Mouse (Mus musculus) adrenal gland (tissue): ENCODE measurements around the gene Acvr1.

ENCODE experiments used
- intact Hi-C: fragments of 180-260 bp; cut with DNase I; formaldehyde crosslinking; loops from one replicate; pipeline ENCODE4 v1.15.1; 2025

The Acvr1 gene

DNA sequence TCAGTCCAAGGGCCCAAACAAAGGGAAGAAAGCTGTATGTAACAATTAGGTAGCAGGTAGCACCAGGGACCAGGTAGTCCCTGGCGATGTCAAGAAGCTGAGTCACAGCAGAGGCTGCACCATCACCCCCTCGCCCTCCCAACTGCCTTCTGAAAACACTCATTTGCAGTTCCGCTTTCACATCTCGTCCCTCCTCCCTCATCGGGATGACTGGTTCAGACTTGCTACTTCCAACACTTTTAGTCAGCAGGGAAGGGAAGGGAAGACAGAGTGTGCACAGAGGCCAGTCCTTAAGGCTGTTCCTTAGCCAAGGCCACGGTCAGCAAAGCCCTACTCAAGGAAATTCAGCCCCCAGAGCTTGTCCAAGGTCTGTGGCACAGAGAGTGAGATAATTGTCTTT, 86.2 kb downstream of the Acvr1 start:
- intact Hi-C loops: no loop called here

- intact Hi-C loops: loop anchor here (5.0 kb wide), 1 partner anchor 88 kb away; the partner anchor contains the start of genes Acvr1 and Upp2
These were observed 87.4 kb downstream of the Acvr1 start for GRCm38 (mm10) chr2:58479536-58479935.

GRCm38 (mm10) chr2:58478144-58478543, 88.8 kb downstream of the Acvr1 start:
- intact Hi-C loops: loop anchor here (5.0 kb wide), 1 partner anchor 89 kb away; the partner anchor contains the start of genes Acvr1 and Upp2

GRCm38 (mm10) chr2:58476956-58477715, 89.8 kb downstream of the Acvr1 start:
- intact Hi-C loops: loop anchor here (5.0 kb wide), 1 partner anchor 90 kb away; the partner anchor contains the start of genes Acvr1 and Upp2

- intact Hi-C loops: loop anchor here (2.0 to 5.0 kb wide), 2 partner anchors 92 to 193 kb away; partner anchors contain the start of genes Acvr1 and Upp2
These were observed 91.4 kb downstream of the Acvr1 start for GRCm38 (mm10) chr2:58475578-58475977.

- intact Hi-C loops: no loop called here
These were observed 96.7 kb downstream of the Acvr1 start for GRCm38 (mm10) chr2:58470290-58470689.

- intact Hi-C loops: loop anchor here (10.0 kb wide), 1 partner anchor 435 kb away; no protein-coding TSS in a partner anchor
These were observed 97.1 kb downstream of the Acvr1 start, which contains the start of gene Gm17409 for GRCm38 (mm10) chr2:58469816-58470215. Gene Gm17409 (plus strand): TSS chr2:58470116.

- intact Hi-C loops: loop anchor here (5.0 kb wide), 1 partner anchor 262 kb away; the partner anchor contains the start of gene Cytip
These were observed 108.1 kb downstream of the Acvr1 start for GRCm38 (mm10) chr2:58458820-58459371.

- intact Hi-C loops: loop anchor here (5.0 kb wide), 1 partner anchor 260 kb away; the partner anchor contains the start of gene Cytip
These were observed 109.5 kb downstream of the Acvr1 start for GRCm38 (mm10) chr2:58457488-58457865.

GRCm38 (mm10) chr2:58456843-58457487, 110.0 kb downstream of the Acvr1 start:
- intact Hi-C loops: loop anchor here (5.0 kb wide), 1 partner anchor 260 kb away; the partner anchor contains the start of gene Cytip

DNA sequence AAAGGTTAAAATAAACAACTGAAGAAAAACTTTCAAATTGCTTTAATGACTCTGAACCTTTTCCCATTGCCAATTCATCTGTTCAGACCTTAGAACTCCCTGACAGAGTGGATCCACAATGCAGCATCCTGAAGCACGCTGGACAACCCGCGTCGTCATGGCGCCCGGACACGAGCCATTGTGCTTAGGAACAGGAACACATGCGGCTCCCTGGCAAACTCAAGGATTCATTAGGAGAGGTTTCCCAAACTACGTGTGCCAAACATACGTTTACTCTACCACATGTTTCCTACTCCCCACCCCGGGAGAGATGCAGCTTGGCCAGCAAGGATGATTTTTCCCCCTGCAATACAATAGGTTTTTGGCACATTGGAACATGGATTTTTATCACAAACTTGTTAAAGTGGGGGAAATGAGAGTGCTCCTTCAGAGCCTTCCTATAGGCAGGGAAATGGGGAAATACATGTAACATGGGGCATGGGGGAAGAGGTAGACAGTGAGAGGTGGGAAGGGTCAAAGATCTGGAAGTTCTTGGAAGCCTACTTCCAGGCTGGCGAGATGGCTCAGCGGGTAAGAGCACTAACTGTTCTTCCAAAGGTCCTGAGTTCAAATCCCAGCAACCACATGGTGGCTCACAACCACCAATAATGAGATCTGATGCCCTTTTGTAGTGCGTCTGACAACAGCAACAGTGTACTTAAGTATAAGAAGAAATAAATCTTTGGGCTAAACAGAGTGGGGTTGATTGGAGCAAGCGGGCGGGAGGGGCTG, 112.7 kb downstream of the Acvr1 start:
- intact Hi-C loops: no loop called here

DNA sequence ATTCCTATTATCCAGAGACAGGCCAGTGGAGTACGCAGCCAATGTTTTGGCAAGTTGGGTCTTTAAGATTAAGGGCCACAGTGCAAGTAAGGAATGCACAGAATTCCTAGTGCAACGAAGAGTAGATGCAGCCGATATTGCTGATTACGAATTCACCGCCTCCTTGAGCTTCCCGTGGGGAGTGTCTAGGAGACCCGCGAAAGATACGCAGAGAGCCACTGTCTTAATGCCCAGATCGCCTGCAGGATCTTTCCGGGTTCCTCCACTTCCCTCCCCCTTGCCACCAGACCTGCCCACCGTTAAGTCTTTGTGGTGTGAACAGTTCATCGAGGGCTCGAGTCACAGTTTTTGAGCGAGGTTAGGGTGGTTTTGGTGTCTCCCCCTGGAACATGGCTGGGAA, 120.0 kb downstream of the Acvr1 start:
- intact Hi-C loops: no loop called here

- intact Hi-C loops: no loop called here
These were observed 123.8 kb downstream of the Acvr1 start for GRCm38 (mm10) chr2:58443163-58443562.

DNA sequence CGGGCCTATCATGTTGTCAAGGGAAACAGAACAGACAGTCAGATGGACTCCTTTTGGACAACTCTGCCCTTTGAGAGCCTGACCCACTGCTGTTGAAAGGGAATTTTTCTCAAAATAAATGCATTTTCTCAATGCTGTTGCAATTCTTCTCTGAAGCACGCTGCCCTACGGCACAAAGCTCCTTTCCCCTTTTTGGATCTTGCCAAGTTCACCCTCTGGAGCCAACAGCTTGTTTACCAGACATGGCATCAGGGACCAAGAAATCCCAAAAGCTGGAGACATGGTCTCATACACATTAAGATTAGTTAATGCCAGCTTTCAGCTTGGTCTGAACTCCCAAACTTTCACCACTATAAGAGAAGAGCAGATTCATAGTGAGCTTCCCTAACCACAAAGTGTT, 130.0 kb downstream of the Acvr1 start:
- intact Hi-C loops: no loop called here

- intact Hi-C loops: no loop called here
These were observed 131.4 kb downstream of the Acvr1 start for GRCm38 (mm10) chr2:58435507-58435906.

- intact Hi-C loops: no loop called here
These were observed 132.5 kb downstream of the Acvr1 start for GRCm38 (mm10) chr2:58434438-58434837.

DNA sequence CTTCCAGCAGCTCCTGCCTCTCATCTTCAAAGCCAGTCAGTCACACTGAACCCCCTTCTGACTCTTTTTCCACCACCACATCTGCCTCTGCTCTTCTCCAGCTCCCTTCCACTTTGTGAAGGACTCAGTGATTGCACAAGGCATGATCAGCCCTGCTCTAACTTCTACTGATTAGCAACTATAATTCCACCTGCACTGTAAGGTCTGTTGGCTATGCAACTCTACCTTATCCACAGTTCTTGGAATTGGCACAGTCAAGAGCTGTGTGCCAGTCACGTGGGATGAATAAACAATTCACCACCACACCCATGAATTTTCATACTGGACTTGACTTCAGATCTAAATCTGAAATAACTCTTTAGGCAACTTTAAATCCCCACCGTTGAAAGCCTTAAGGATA, 133.6 kb downstream of the Acvr1 start:
- intact Hi-C loops: no loop called here

GRCm38 (mm10) chr2:58432211-58432610, 134.7 kb downstream of the Acvr1 start:
- intact Hi-C loops: no loop called here

DNA sequence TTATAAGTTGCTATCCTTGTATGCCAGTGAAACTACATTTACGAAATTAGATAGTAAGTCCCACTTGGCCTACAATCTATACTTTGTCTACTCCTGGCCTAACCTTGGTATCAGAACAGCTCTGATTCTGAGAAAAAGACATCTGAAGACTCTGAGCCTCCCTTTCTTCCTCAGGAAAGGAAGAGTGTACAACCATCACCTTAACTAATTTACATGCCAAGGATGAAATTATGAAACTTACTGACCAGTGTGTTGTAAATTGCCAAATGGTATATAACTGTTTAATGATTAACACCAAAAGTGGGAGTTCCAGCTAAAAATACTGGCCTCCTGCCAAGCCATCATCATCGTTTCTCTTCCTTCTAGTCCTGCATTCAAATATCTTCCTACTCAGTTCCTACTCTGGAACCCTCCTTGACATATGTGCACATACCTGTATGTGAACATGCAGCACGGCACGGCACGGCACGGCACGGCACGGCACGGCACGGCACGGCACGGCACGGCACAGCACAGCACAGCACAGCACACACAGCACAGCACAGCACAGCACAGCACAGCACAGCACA, 141.4 kb downstream of the Acvr1 start:
- intact Hi-C loops: no loop called here

DNA sequence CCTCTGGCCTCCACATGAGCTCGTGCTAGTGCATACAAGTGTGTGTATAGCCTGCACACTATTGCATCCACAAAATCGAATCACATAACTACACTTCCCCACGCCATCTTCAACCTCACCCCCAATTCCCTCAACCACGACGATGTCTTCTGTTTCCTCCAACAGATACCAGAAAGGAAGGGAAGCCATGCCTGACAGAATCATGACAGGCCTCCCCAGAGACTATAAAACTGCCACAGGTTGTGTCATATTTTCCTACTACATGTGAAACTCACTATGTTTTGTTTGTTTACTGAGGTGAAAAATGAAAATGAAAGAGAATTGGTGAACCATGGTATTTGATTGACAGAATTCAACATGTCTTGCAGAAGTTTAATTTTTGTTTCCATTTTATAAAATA, 143.6 kb downstream of the Acvr1 start:
- intact Hi-C loops: no loop called here

DNA sequence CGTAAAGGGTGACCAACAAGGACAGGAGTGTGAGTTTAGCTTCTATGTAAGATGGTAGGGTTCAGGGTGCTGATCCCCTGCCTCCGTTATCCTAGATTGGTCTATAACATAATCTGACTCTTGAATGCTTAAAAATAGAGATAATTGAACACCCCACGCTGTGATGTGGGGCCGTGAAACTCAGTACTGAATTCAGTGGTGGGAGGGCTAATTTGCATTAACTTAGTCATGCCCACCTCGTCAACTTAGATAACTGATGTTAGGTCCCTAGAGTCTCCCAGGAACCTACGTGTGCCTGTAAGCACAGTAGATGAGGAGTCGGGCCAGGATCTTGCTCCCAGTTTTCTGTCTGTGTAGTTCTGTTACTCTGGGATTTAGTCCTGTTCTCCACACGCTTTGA, 147.4 kb downstream of the Acvr1 start:
- intact Hi-C loops: no loop called here
